8 mouse cellular contexts compared by ENCODE assay signal in the genomic region with DNA sequence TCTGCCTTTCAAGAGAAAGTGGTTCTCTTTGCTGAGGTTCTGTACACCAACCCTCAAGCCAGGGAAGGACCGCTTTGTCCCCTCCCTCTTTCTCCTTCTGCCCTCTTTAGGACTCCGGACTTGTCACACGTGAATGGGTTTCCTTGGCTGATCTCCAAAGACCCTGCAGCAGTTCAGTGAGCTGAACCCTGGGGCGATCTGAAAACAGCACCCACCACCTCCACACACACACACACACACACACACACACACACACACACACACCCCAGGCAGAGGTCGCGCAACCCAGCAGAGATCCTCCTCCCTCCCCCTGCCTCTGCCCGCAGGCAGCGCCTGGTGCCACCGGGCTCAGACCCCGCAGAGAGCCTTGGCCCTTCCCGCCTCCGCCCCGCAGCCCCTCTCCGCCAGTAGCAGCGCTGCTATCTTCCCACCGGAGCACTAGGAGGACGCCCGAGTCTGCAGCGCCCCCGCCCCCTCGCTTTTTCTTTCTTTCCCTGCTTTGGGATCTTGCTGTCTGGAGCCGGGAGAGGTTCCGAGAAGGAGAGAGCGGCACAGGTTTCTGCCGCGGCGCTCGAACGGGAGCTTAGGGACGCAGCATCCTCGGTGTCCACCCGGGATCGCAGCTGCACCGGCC. TPM values are rescaled to one million over a fixed set of nuclear protein-coding genes. Genes with fewer than 3 reads are reported as not detected.
DNase-seq lines count a peak whose midpoint lies in the region; ATAC-seq lines count a peak whose summit lies in the region.

Gene B3gat2, plus strand, starts transcription at position 252 of the 634 bp plus-strand sequence.

- 2% methylated on average over 34 of the region's 34 CpGs for WGBS in heart, embryonic 15.5 days
- under 1% methylated on average over 34 of the region's 34 CpGs for WGBS in stomach, embryonic 15.5 days

- H3K36me3 ChIP-seq in megakaryocyte, embryonic 14.5 days (replicated peaks; ENCODE audit: low read length) = no peaks in the 10 kb centered on the region
- H3K36me3 ChIP-seq in heart, embryonic 15.5 days = no peaks in the 10 kb centered on the region
- H3K36me3 ChIP-seq in stomach, embryonic 15.5 days = no peaks in the 10 kb centered on the region

- no peak for ATAC-seq in megakaryocyte, adult 5-6 weeks (ENCODE audit: poor library complexity, severe bottlenecking)
- no peak for ATAC-seq in heart, embryonic 15.5 days (replicated peaks; ENCODE audit: insufficient number of reproducible peaks, insufficient read depth, low FRiP score, low read depth)
- no peak for ATAC-seq in stomach, embryonic 15.5 days (ENCODE audit: insufficient read depth, low FRiP score, low read depth)
- ATAC-seq in inflammation-experienced regulatory T-cells, adult 6 months = no peak

- peak within 1 kb of the TSS; percentile 97 for H3K4me2 ChIP-seq in heart, embryonic 15.5 days
- peak within 1 kb of the TSS; percentile 98 for H3K4me2 ChIP-seq in stomach, embryonic 15.5 days

- H3K4me1 ChIP-seq in megakaryocyte, embryonic 14.5 days = peaks cover 23% of the 10 kb centered on the region
- peaks cover 22% of the 10 kb centered on the region for H3K4me1 ChIP-seq in heart, embryonic 15.5 days (replicated peaks)
- H3K4me1 ChIP-seq in stomach, embryonic 15.5 days = 0 out of 2 replicates have a peak, but pooled peaks cover 12% of the 10 kb centered on the region

- peak within 1 kb of the TSS; percentile 22; the same call in 1 of the 2 replicates for H3K9ac ChIP-seq in heart, embryonic 15.5 days
- H3K9ac ChIP-seq in stomach, embryonic 15.5 days = peak within 1 kb of the TSS; percentile 13; the same call in 1 of the 2 replicates

- no peaks in the 10 kb centered on the region for H3K9me3 ChIP-seq in megakaryocyte, embryonic 14.5 days
- H3K9me3 ChIP-seq in heart, embryonic 15.5 days (replicated peaks) = no peaks in the 10 kb centered on the region
- no peaks in the 10 kb centered on the region for H3K9me3 ChIP-seq in stomach, embryonic 15.5 days

- peak; percentile 44 to 62 for DNase-seq in cerebellum, postnatal 4 days (ENCODE audit: low spot score in 2 of 2)
- DNase-seq in layer of hippocampus, adult 18-20 months (ENCODE audit: low spot score in 2 of 2) = peak; percentile 6 to 35
- DNase-seq in lung, postnatal 10 days = peak; percentile 14

- H3K27ac ChIP-seq in heart, embryonic 15.5 days = no peak within 1 kb of the TSS
- H3K27ac ChIP-seq in stomach, embryonic 15.5 days = no peak within 1 kb of the TSS

- peak within 1 kb of the TSS; percentile 90 for H3K4me3 ChIP-seq in megakaryocyte, embryonic 14.5 days (replicated peaks)
- H3K4me3 ChIP-seq in heart, embryonic 15.5 days = peak within 1 kb of the TSS; percentile 61
- H3K4me3 ChIP-seq in stomach, embryonic 15.5 days (replicated peaks) = peak within 1 kb of the TSS; percentile 55

- H3K27me3 ChIP-seq in megakaryocyte, embryonic 14.5 days (replicated peaks) = peaks cover 59% of the 10 kb centered on the region
- peaks cover 61% of the 10 kb centered on the region for H3K27me3 ChIP-seq in heart, embryonic 15.5 days
- H3K27me3 ChIP-seq in stomach, embryonic 15.5 days (replicated peaks) = peaks cover 48% of the 10 kb centered on the region

RNA-seq across cellular contexts. Expression of gene B3gat2, which starts in this region (rescaled TPM):
- 0.01 TPM in 1 of 2 replicates, not detected in the other for polyA plus RNA-seq in megakaryocyte, embryonic 14.5 days (2012; ENCODE audit: insufficient read depth, low replicate concordance)
- not detected in 2 replicates for total RNA-seq in megakaryocyte, adult 5-6 weeks (2015)
- total RNA-seq in megakaryocyte, adult 5-6 weeks (2017) = 0.04 and 0.12 TPM in 2 replicates
- polyA plus RNA-seq in heart, embryonic 15.5 days (2015; fragmentation: Nextera tagmentation; extraction: Ambion mirVana) = 0.29 and 0.41 TPM in 2 replicates
- 10 to 100 TPM; 10.5 to 11.9 TPM for total RNA-seq in layer of hippocampus, adult 18-20 months (2021)
- 0.45 and 0.50 TPM in 2 replicates for polyA plus RNA-seq in stomach, embryonic 15.5 days (2015; fragmentation: Nextera tagmentation; extraction: Ambion mirVana)
- polyA plus RNA-seq in inflammation-experienced regulatory T-cells, adult 6 months (2017; shearing (Covaris generic)) = 1 to 10 TPM; 1.1 to 4.0 (median 2.3) TPM

Comparison
In these comparisons a context has a peak if more than half of its experiments do, and no peak if none do; other contexts are left out.
1. RNA of gene B3gat2 (total RNA-seq): 10.5 to 11.9 TPM in layer of hippocampus, adult 18-20 months; 0.04 to 0.12 TPM in megakaryocyte, adult 5-6 weeks; every median in the first group is over 10 times any median in the second.
2. Peak in every context shown above with its lines, with median percentiles within 50 percentile points of each other: H3K4me3 ChIP-seq and DNase-seq.